ENCODE assay signal across 19 mouse cellular contexts in the genomic region with DNA sequence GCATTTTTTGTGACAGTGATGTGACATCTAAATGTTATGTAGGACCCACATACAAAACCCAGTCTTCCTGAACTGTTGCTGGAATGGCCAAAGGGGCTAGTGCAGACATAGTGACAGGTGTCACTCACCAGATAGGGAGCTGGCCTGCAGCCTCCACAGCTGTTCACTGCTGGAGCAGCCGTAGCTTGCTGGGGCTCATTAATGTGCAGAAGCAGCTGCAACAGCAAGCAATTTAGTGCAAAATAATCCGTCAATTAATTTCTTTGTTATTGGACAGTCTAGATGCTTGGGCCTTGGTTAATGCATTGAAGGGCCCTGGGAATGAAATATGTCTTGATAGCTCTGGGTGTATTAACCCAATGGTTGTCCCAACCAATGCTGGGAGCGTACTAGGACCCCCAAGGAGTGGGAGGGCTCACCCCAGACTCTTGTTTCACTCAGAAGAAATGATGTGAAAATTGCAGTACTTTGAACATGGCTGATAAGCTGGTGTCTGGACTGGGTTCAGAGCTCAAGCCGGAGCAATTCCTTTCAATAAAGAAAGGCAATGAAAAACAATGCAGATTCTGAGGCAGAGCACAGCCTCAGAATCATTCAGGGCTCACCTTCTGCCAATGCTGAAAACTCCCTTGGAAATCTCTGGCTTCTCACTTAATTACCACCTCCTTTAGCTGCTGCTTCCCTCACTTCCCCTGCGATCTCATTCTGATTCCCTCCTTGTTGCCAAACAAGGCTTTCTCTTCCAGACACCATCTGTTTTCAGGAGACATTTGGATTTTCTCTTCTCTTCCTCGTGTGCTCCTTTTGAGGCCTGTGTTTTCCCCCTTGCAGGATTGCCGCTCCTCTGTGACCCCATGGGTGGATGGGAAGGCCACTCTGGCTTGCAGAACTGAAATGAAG. TPM values are rescaled to one million over a fixed set of nuclear protein-coding genes. Genes with fewer than 3 reads are reported as not detected.
DNase-seq lines count a peak whose midpoint lies in the region; ATAC-seq and TF ChIP-seq lines count a peak whose summit lies in the region.
"Had no signal": no experiment of that assay in that cellular context is flagged by ENCODE, and none has a peak within 500 bp of the region (broad histone marks: within the 10 kb centered on the region; RNA-seq: fewer than 3 reads in every experiment).

No protein-coding gene starts in this region.

- H3K27ac ChIP-seq in hindbrain, embryonic 12.5 days, result peak overlapping the region; percentile 55
- H3K27ac ChIP-seq in hindbrain, embryonic 11.5 days (ENCODE audit: low read depth, low read length), result no peak overlapping the region
- peak overlapping the region; percentile 48; the same call in 1 of the 2 replicates for H3K27ac ChIP-seq in forebrain, embryonic 10.5 days
- H3K27ac ChIP-seq in forebrain, postnatal 0 days (ENCODE audit: low read depth, low read length), result peak overlapping the region; percentile 51
- no peak overlapping the region for H3K27ac ChIP-seq in midbrain, postnatal 0 days (ENCODE audit: low read depth, low read length)
- H3K27ac ChIP-seq: intestine, embryonic 15.5 days; kidney, postnatal 0 days had no signal

- 47% methylated on average over 7 of the region's 7 CpGs for WGBS in hindbrain, embryonic 12.5 days
- 65% methylated on average over 7 of the region's 7 CpGs for WGBS in hindbrain, embryonic 11.5 days
- WGBS in forebrain, embryonic 10.5 days, result 66% methylated on average over 7 of the region's 7 CpGs
- 17% methylated on average over 7 of the region's 7 CpGs for WGBS in forebrain, postnatal 0 days
- 53% methylated on average over 7 of the region's 7 CpGs for WGBS in midbrain, postnatal 0 days

- no peaks in the 10 kb centered on the region for H3K27me3 ChIP-seq in hindbrain, embryonic 12.5 days
- H3K27me3 ChIP-seq in hindbrain, embryonic 11.5 days (ENCODE audit: control insufficient read depth, insufficient read depth, low read length), result no peaks in the 10 kb centered on the region
- H3K27me3 ChIP-seq in forebrain, embryonic 10.5 days (ENCODE audit: poor library complexity, severe bottlenecking), result no peaks in the 10 kb centered on the region
- no peaks in the 10 kb centered on the region for H3K27me3 ChIP-seq in forebrain, postnatal 0 days (ENCODE audit: insufficient read depth, low read length)
- no peaks in the 10 kb centered on the region for H3K27me3 ChIP-seq in midbrain, postnatal 0 days (ENCODE audit: insufficient read depth, low read length)
- H3K27me3 ChIP-seq: intestine, embryonic 15.5 days had no signal

- no peaks in the 10 kb centered on the region for H3K9me3 ChIP-seq in hindbrain, embryonic 12.5 days (replicated peaks)
- no peaks in the 10 kb centered on the region for H3K9me3 ChIP-seq in hindbrain, embryonic 11.5 days (ENCODE audit: control insufficient read depth, low read length)
- no peaks in the 10 kb centered on the region for H3K9me3 ChIP-seq in forebrain, embryonic 10.5 days
- H3K9me3 ChIP-seq in forebrain, postnatal 0 days (ENCODE audit: low read length), result no peaks in the 10 kb centered on the region
- no peaks in the 10 kb centered on the region for H3K9me3 ChIP-seq in midbrain, postnatal 0 days (ENCODE audit: low read length)
- H3K9me3 ChIP-seq: intestine, embryonic 15.5 days had no signal

- TF ChIP-seq CTCF in forebrain, postnatal 0 days (IDR thresholded peaks at IDR 0.05; ENCODE audit: low read depth), result no peak
- no peak for TF ChIP-seq CTCF in midbrain, postnatal 0 days (IDR thresholded peaks at IDR 0.05)

- no peaks in the 10 kb centered on the region for H3K36me3 ChIP-seq in hindbrain, embryonic 12.5 days
- no peaks in the 10 kb centered on the region for H3K36me3 ChIP-seq in hindbrain, embryonic 11.5 days (ENCODE audit: control insufficient read depth, insufficient read depth, low read length)
- H3K36me3 ChIP-seq in forebrain, embryonic 10.5 days (replicated peaks), result no peaks in the 10 kb centered on the region
- no peaks in the 10 kb centered on the region for H3K36me3 ChIP-seq in forebrain, postnatal 0 days (ENCODE audit: insufficient read depth)
- no peaks in the 10 kb centered on the region for H3K36me3 ChIP-seq in midbrain, postnatal 0 days (ENCODE audit: insufficient read depth, low read length)
- H3K36me3 ChIP-seq: intestine, embryonic 15.5 days had no signal

- ATAC-seq in hindbrain, embryonic 12.5 days (ENCODE audit: low FRiP score), result 0 out of 2 replicates have a peak, but pooled peaks have one; percentile 26
- ATAC-seq in hindbrain, embryonic 11.5 days (ENCODE audit: low FRiP score), result no peak
- peak; percentile 72 for ATAC-seq in forebrain, postnatal 0 days
- ATAC-seq in midbrain, postnatal 0 days (ENCODE audit: low FRiP score), result no peak
- ATAC-seq: intestine, embryonic 15.5 days had no signal

- no peaks in the 10 kb centered on the region; the same call in 1 of the 2 replicates for H3K4me1 ChIP-seq in hindbrain, embryonic 12.5 days
- no peaks in the 10 kb centered on the region for H3K4me1 ChIP-seq in hindbrain, embryonic 11.5 days (replicated peaks; ENCODE audit: control insufficient read depth, insufficient read depth, low read length)
- peaks cover 13% of the 10 kb centered on the region for H3K4me1 ChIP-seq in forebrain, embryonic 10.5 days
- H3K4me1 ChIP-seq in forebrain, postnatal 0 days (ENCODE audit: insufficient read depth), result no peaks in the 10 kb centered on the region
- no peaks in the 10 kb centered on the region for H3K4me1 ChIP-seq in midbrain, postnatal 0 days (ENCODE audit: insufficient read depth, low read length)
- H3K4me1 ChIP-seq: intestine, embryonic 15.5 days had no signal

- H3K4me3 ChIP-seq in hindbrain, embryonic 12.5 days, result no peak overlapping the region
- H3K4me3 ChIP-seq in hindbrain, embryonic 11.5 days (ENCODE audit: low read depth, low read length), result no peak overlapping the region
- no peak overlapping the region for H3K4me3 ChIP-seq in forebrain, embryonic 10.5 days
- no peak overlapping the region for H3K4me3 ChIP-seq in forebrain, postnatal 0 days (ENCODE audit: low read depth, low read length)
- H3K4me3 ChIP-seq in midbrain, postnatal 0 days (ENCODE audit: low read depth, low read length), result no peak overlapping the region
- H3K4me3 ChIP-seq: erythroblast, embryonic 14.5 days; intestine, embryonic 15.5 days; myocyte had no signal

- no peak overlapping the region for H3K9ac ChIP-seq in hindbrain, embryonic 12.5 days
- no peak overlapping the region for H3K9ac ChIP-seq in hindbrain, embryonic 11.5 days (ENCODE audit: low read depth, low read length)
- H3K9ac ChIP-seq in forebrain, postnatal 0 days, result no peak overlapping the region
- no peak overlapping the region for H3K9ac ChIP-seq in midbrain, postnatal 0 days (replicated peaks; ENCODE audit: low read length, poor library complexity, severe bottlenecking)
- H3K9ac ChIP-seq: intestine, embryonic 15.5 days; lung, embryonic 14.5 days had no signal

- no peak for DNase-seq in hindbrain, embryonic 11.5 days (ENCODE audit: low spot score)
- no peak for DNase-seq in forebrain, embryonic 10.5 days (ENCODE audit: extremely low spot score, low spot score)
- DNase-seq in forebrain, postnatal 0 days, result peak; percentile 50
- DNase-seq in midbrain, postnatal 0 days (ENCODE audit: low spot score), result peak; percentile 29
- DNase-seq in B cell, adult 2 months, result no peak
- no peak for DNase-seq in testis, postnatal 10 days (ENCODE audit: low spot score)
- no peak for DNase-seq in urinary bladder, postnatal 14 days (ENCODE audit: low spot score)
- DNase-seq: cerebellum, adult 8-10 months; heart, postnatal 14 days; lung, embryonic 14.5 days; right cerebral cortex, postnatal 4 days; thymus, adult 2 months had no signal

- H3K4me2 ChIP-seq in hindbrain, embryonic 12.5 days (replicated peaks), result no peak overlapping the region
- H3K4me2 ChIP-seq in hindbrain, embryonic 11.5 days (replicated peaks; ENCODE audit: low read depth, low read length), result no peak overlapping the region
- no peak overlapping the region for H3K4me2 ChIP-seq in forebrain, postnatal 0 days (ENCODE audit: low read depth)
- H3K4me2 ChIP-seq in midbrain, postnatal 0 days (ENCODE audit: low read depth, low read length, poor library complexity, severe bottlenecking), result no peak overlapping the region
- H3K4me2 ChIP-seq: intestine, embryonic 15.5 days; lung, embryonic 14.5 days had no signal

RNA-seq across cellular contexts. Expression of a gene that starts 24.2 kb away (rescaled TPM):
- polyA plus RNA-seq in hindbrain, embryonic 12.5 days (2016; fragmentation: Nextera tagmentation; extraction: Ambion mirVana), result 0.30 and 0.40 TPM in 2 replicates
- 0.33 and 0.36 TPM in 2 replicates for polyA plus RNA-seq in hindbrain, embryonic 11.5 days (2014; fragmentation: Nextera tagmentation; extraction: Ambion mirVana)
- polyA plus RNA-seq in forebrain, embryonic 10.5 days (2016; fragmentation: Nextera tagmentation; extraction: Ambion mirVana), result 0.09 and 0.11 TPM in 2 replicates
- 0.92 and 1.0 TPM in 2 replicates for total RNA-seq in forebrain, postnatal 0 days (2014; rRNA removed)
- polyA plus RNA-seq in forebrain, postnatal 0 days (2015; fragmentation: Nextera tagmentation; extraction: Ambion mirVana), result 0.21 and 0.63 TPM in 2 replicates
- 0.52 and 0.88 TPM in 2 replicates for total RNA-seq in midbrain, postnatal 0 days (2014; rRNA removed)
- polyA plus RNA-seq in midbrain, postnatal 0 days (2015; fragmentation: Nextera tagmentation; extraction: Ambion mirVana), result 0.37 and 0.49 TPM in 2 replicates
- total RNA-seq: megakaryocyte progenitor cell, adult 5-6 weeks had no signal
- polyA plus RNA-seq: liver, adult 2 months had no signal

RNA-seq across cellular contexts. Expression of a gene that starts 27.1 kb away (rescaled TPM):
- 10.5 and 11.3 TPM in 2 replicates for polyA plus RNA-seq in hindbrain, embryonic 12.5 days (2016; fragmentation: Nextera tagmentation; extraction: Ambion mirVana)
- 10.5 and 12.5 TPM in 2 replicates for polyA plus RNA-seq in hindbrain, embryonic 11.5 days (2014; fragmentation: Nextera tagmentation; extraction: Ambion mirVana)
- 11.2 and 11.9 TPM in 2 replicates for polyA plus RNA-seq in forebrain, embryonic 10.5 days (2016; fragmentation: Nextera tagmentation; extraction: Ambion mirVana)
- 21.9 and 24.9 TPM in 2 replicates for total RNA-seq in forebrain, postnatal 0 days (2014; rRNA removed)
- 9.1 and 9.3 TPM in 2 replicates for polyA plus RNA-seq in forebrain, postnatal 0 days (2015; fragmentation: Nextera tagmentation; extraction: Ambion mirVana)
- 17.1 and 19.1 TPM in 2 replicates for total RNA-seq in midbrain, postnatal 0 days (2014; rRNA removed)
- 7.4 and 7.7 TPM in 2 replicates for polyA plus RNA-seq in midbrain, postnatal 0 days (2015; fragmentation: Nextera tagmentation; extraction: Ambion mirVana)

Comparison
In these comparisons a context has a peak if more than half of its experiments do, and no peak if none do; other contexts are left out.
1. ATAC-seq: peak in hindbrain, embryonic 12.5 days (single experiment) and forebrain, postnatal 0 days (single experiment); none in hindbrain, embryonic 11.5 days (single experiment) and midbrain, postnatal 0 days (single experiment).
2. H3K27ac ChIP-seq: peak in hindbrain, embryonic 12.5 days (single experiment), forebrain, embryonic 10.5 days (single experiment) and forebrain, postnatal 0 days (single experiment); none in hindbrain, embryonic 11.5 days (single experiment) and midbrain, postnatal 0 days (single experiment).
3. DNase-seq: peak in forebrain, postnatal 0 days (single experiment) and midbrain, postnatal 0 days (single experiment); none in hindbrain, embryonic 11.5 days (single experiment), forebrain, embryonic 10.5 days (single experiment), B cell, adult 2 months (0 of 2), testis, postnatal 10 days (single experiment) and urinary bladder, postnatal 14 days (single experiment).